Mouse (Mus musculus) embryonic fibroblast, embryonic 13.5 days (primary cell): ENCODE results near the gene Pax7.

ENCODE experiments used
- CTCF ChIP-seq: IDR thresholded peaks from 2 replicates; pipeline ENCODE4 v1.5.1; 2011; ENCODE audit warnings: mild to moderate bottlenecking, control low read depth, low read length, moderate library complexity, borderline replicate concordance; ENCODE audit not compliant: insufficient read depth
- POLR2A ChIP-seq: IDR thresholded peaks from 2 replicates; pipeline ENCODE4 v1.6.1; 2011; ENCODE audit warnings: low read depth, mild to moderate bottlenecking, control low read depth, low read length, moderate library complexity

DNA sequence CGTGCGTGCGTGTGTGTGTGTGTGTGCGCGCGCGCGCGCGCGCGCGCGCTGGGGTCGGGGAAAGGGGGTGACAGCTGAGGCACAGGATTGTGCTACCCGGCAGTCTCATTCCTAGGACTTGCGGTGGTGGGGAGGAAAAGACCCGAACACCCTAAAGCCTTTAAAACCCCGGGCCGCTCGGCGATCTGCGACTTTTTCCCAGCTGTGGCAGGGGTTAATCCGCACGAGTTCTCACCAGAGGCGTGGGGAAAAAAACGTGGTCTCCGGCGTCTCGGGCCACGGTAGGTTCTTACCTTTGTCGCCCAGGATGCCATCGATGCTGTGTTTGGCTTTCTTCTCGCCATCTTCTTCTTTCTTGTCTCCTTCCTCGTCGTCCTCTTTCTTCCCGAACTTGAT is 5.0 kb downstream of the Pax7 start:
- TF ChIP-seq CTCF (no peak), POLR2A (no peak)
